Mouse (Mus musculus) right cerebral cortex, adult 2 months (tissue): Measurements from ENCODE around the gene Wfikkn1.

ENCODE experiments used
- DNase-seq, 2 experiments: peaks; one replicate each; pipeline ENCODE4 v3.0.0; 2021 to 2022; ENCODE audit warnings: low spot score in 2 of 2

The Wfikkn1 gene

DNA sequence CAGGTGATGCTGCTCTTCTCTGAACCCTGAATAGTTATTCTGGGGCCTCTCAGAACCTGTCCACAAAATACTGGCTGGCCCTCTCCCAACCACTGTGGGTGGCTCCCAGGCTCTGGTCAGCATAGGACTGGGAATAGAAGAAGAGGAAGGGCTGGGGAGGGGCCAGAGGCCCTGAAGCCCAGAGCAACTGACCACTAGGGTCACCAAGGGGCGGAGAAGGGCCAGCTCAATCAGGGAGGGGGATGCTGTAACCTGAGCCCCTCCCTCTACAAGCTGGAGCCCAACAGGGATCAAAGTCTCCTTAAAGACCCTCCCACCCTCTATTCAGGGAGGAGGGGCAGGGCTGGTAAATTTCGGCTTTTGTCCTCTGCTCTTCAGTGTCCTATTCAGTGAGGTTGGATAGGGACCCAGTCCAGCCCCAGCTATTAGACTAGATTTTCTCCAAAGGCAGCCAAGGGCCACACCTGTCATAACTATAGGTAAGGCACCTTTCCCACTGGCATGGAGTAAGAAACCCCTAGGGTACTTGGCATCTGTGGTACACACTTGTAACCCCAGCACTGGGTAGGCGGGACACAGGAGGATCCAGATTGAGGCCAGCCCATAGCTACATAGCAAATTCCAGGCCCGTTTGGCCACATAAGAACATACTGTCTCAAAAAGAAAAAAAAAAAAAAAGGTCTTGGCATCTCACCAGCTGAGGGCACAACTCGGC lies at the start of gene Wfikkn1:
Gene Wfikkn1, minus strand, starts transcription at position 663 of the 715 bp plus-strand sequence.
- no peak for DNase-seq

DNA sequence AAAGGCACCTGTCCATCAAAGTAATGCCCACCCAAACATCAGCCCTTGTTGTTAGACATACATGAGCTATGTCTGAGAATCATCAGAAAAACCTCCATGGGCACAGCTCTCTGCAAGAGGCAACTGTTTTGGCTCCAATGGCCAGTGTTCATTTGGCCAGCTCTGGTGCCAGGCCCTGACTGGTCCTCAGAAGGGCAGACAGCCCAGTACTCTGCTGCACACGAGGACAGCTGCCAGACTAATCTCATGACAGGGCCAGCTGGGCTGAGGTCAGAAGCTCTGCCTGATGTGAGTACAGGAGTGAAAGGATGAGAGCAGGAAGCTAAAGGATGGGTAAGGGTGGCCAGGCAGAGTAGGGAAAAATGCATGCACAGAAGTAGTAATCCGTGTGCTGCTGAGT lies 44.7 kb upstream of the Wfikkn1 start:
- no peak for DNase-seq

DNA sequence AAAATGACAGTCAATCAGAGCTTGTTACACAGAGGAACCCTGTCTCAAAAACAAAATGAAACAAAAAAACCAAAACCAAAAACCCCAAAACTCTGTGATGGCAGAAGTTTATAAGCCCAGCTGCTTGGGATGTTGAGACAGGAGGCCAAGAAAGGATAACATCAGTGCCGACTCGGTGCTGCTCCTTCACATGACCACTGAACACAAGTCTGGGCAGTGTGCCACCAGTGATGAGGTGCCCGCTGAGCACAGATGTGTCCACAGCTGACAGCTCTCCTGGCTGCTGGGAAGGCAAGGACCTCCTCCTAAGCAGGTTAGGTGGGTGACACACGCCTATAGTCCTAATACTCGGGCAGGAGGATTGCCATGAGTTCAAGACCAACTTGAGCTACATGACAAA lies 41.5 kb upstream of the Wfikkn1 start:
- no peak for DNase-seq

DNA sequence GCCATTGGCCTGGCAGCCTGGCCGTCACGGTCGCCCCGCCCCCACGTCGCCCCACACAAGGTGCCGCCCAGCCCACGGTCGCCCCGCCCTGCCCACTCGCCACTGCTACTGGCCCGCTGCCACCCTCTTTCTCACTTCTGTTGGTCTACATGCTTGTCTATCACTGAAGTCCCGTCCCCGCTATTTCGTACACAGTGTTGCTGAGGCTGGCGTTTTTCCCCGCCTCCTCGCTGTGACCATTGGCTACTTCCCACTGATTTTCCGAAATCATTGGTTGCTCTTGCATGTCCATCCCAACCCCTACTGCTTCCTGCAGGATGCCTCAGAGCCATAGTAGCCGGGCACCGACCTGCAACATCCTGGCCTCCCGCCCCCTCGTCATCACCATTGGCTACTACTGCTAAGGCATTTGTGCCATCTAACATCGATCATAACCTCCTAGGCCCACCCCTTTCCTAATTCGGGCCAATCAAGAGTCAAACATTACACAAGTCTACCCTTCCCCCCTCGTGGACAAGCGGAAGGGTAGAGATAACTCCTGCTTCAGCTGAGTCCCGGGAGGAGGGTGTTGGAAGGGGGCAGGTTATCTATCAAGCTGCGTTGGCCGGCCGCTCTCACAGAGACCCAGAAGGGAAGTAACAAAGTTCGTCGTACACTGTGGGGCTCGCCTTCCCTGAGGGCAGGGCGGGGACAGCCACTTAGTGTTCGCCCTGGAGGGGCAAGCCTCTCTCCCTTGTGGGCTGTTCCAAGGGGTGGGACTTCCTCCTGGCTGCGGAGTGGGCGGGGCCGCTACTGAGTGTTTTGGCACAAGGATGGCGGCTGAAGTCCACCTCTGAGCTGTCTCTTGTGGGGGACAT lies 39.4 kb upstream of the Wfikkn1 start:
- peak; percentile 100 for DNase-seq

DNA sequence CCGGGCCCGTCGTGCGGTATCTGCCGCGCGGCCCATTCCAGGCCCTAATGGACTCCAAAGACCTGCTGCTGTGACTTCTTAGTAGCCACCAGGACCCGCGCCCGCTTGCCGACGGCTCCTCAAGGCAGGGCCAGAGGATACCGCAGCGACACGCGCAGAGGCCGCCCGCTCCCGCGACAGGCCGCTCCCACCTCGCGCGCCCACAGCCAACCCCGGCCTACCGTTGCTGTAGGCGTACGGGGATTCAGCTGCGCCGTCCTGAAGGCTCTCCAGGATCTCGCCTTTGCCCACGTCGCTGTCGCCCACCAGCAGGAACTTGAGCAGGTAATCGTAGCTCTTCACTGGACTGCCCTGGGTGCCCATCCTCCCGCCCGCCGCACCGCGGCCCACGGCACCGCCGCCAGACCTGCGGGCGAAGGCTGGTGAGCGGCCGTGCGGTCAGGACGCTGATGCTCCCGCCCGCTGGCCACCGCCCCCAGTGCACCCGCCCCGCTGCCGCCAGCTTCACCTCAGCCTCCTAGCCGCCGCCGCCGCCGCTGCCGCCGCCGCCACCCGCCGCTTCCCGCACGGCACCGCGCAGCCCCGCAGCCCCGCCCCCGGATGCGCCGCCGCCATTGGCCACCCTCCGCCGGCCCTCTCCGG lies 38.6 kb upstream of the Wfikkn1 start, which contains the start of gene Rab40c:
Gene Rab40c, minus strand, starts transcription at position 584 of the 642 bp plus-strand sequence.
- DNase-seq = peak; percentile 43 to 44

DNA sequence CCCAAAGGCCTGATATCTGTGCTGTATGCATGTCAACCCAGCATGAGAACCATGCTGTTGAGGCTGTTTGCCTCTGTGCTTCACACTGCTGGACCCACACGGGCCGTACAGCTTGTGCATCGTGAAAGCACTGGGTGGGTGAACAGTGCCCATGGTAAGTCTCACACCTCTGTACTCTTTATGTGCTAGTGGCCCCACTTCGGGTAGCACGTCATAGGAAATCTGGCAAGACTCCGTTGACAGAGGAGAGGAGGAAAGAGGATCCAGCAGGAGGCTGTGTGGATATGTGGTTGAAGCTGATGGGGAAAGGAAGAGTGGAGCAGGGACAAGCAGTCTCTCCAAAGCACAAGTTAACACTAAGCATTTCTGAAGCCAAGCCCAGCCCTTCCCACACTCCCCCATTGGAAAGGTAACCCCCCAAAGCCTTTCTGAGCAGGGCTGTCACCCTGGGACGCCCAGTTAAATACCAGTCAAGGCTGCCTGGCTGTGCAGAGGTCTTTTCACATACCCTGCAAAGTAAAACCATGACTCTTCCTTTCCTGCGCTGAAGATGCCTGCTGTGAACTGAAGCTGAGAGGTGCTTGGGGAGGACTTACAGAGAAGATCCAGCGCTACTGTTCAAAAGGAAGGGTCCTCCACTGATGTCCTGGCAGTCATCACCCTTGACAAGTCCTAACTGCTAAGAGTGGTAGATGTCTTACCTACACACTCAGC lies 37.5 kb upstream of the Wfikkn1 start:
- no peak for DNase-seq

DNA sequence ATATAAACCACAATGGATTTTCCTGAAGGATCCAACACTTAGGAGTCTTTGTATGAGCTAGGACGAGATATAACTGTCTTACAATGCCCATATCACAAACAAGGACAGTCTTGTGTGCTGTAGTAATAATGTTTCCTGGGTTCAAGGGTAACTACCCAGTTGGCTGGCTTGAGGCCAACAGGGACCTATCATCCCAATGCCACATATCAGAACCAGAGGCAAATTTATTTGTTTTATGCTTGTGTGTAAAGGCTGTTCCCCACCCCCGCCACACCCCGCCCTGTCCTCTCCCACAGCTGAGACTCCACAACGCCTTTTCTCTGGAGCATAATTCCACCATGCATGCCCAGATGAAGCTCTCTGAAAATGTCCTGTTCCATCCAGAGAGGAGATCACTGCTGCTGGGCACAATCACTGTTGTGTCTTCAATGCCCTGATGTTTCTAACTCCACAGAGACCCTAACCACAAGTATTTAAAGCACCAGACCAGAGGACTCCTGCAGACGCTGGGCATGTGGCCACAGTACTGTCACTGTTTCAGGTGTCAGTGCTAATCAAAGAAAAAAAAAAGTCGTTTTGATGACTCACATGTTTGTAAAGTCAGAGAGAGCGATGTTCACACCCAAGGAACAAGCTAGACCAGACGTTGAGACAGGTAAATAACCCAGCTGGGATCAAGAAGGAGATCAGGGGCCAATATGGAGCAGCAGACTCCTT lies 36.4 kb upstream of the Wfikkn1 start:
- DNase-seq = no peak

DNA sequence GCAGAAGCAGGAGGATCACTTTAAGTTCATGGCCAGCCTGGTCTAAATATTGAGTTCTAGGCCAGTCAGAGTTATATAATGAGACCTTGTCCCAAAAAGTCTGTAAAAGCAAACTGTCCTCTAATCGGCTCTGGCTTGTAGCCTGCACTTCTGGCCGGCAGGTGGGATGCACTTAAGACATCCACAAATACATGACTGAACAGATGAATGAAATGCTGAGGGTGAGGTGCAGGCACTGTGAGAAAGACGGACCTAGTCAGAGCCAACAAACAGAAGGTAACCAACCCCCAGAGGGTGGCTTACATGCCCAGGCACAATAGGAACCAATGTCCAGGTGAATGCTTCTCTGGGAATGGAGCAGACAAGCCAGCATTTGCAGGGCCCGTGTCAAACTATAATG lies 33.6 kb upstream of the Wfikkn1 start:
- DNase-seq = no peak

DNA sequence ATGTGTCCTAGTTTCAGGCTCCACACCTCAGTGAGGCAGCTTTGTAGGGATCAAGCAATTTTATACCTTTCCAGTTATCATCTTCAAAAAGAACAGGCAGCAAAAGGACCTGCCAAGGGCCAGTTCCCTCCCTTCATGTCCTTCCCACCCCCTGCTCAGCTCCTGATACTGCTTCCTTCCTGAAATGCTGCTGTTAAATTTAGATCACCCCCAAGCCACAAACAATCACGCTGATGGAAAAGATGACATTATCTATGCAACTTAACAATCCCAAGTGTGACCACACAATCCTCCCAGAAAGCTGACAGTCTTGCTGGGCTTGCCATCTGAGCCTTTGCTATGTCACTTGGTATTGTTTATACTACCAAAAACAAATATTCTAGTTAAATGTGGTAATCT lies 33.2 kb upstream of the Wfikkn1 start:
- no peak for DNase-seq

DNA sequence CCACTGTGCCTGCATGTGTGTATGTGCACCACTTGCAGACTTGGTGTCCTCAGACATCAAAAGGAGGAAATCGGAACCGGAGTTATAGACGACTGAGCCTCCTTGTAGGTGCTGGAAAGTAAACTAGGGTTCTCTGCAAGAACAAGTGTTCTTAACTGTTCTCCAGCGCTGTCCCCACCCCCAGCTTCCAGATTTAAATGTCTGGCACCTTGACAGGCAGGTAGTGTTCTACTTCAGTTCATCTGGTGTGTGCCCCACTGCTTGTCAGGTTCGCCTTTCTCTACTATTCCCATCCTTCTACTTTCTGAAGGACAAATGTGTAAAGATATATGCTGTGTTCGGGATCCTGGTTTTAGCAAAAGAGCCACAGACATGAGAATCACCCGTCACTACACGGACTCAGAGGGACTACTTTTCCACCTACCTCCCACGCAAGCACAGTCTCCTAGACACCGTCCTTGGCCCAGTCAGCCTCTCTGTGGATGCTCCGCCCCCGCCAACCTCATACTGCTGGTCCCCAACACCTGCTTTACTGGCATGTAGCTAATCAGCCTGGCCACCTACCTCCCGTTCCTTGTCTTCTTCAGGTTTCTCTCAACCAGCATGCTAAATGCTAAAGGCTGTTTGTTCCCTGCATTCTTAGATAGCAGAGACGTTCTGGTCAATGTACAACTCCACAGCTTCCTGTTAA lies 32.7 kb upstream of the Wfikkn1 start:
- peak; percentile 77 to 79 for DNase-seq

DNA sequence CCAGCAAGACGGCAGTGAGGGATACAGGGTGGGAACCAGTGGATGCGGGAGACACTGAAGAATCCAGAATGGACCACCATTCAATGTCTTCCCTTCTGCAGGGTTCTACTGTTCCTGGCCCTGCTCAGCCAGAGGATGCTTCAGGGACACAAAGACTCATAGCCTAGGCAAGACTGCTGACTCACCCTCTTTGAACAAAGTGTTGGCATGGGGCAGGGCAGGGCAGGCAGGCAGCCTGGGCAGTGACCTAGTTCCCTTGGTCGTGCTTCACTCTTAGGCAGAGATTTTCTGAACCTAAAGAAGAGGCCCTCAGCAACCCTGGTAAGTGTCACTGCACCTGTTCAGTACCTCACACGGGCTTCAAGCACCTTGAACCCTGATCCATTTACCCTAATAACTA lies 31.2 kb upstream of the Wfikkn1 start:
- no peak for DNase-seq

DNA sequence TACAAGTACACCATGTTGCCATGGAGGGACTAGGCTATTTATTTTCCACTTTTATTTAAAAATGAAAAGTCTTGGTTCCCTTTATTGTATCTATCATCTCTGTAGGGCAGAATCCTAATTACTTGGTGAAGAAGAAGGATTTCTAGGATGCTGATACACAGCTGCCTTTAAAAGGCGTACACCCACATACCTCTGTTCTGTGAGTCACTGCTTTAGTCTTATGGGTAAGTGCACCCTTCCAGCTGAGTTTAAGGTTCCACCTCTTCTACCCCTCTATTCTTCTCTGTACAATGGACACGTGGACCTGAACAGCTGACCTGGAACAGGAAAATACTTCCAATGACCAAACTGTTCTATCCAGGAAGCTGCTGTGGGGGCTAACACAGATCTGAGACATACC lies 27.0 kb upstream of the Wfikkn1 start:
- no peak for DNase-seq

DNA sequence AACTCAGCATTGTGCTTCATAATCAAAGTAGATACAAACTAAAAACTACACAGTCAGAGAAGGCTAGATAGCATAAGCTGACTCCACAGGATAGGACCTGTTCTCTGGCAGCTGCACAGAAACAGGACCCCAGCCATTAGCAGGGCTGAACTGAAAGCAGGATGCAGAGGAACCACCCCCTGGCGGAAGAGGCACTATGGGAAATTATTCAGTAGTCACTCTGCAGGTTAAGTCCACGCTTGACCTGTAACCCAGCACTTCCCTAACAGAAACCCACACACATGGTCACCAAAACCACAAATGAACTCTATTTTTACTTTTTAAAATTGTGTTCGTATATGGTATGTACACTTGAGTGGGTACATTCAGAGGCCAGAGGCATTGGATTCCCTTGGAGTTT lies 22.4 kb upstream of the Wfikkn1 start:
- no peak for DNase-seq

DNA sequence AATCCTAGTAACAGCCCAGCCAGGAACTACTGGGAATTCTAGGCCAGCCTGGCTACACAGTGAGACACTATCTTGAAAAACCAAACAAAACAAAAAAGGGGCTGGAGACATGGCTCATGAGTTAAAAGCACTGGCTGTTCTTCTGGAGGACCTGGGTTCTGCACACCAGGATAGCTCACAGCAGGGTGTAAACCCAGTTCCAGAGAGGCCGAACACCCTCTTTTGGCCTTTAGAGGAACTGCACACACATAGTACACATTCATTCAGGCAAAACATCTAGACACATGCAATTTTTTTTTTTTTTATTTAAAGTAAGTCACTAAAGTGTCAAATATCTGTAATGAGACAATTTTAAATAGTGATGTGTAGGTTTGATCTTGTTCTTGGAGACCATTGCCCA lies 19.5 kb upstream of the Wfikkn1 start:
- no peak for DNase-seq

DNA sequence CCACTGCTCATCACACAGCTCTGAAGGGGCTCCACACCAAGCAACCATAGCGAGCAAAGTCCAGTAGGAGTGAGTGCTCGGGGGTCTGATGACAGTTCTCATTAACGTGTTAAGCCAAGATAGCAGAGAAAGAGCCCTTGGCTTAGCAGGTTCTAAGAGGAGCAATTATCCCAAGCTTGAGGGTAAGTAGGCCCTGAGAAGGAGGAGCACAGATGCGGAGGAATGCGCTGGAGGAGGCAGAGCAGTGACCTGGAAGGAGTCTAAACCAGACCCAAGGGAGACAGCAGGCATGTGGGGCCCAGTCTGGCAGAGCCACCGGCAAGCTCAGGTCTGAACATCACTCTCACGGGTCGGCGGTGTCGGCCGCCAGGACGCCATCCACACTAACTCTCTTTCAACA lies 15.2 kb upstream of the Wfikkn1 start:
- no peak for DNase-seq

DNA sequence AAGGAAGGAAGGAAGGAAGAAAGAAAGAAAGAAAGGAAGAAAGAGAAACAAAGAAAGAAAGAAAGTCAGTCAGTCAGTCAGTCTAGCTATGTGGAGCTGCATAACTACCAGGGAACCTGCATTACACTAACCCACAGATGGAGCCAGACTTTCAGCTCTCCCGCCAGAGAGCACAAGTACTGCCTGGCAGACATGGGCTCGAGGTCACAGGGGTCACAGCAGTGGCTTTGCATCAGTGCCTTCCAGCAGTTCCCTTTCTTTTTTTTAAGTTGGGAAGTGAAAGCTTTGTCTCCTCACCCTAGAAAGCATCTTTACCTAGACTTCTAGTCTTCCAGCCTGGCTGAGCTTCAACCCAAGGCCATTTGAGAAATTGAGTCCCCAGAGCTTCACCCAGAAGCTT lies 14.8 kb upstream of the Wfikkn1 start:
- no peak for DNase-seq

DNA sequence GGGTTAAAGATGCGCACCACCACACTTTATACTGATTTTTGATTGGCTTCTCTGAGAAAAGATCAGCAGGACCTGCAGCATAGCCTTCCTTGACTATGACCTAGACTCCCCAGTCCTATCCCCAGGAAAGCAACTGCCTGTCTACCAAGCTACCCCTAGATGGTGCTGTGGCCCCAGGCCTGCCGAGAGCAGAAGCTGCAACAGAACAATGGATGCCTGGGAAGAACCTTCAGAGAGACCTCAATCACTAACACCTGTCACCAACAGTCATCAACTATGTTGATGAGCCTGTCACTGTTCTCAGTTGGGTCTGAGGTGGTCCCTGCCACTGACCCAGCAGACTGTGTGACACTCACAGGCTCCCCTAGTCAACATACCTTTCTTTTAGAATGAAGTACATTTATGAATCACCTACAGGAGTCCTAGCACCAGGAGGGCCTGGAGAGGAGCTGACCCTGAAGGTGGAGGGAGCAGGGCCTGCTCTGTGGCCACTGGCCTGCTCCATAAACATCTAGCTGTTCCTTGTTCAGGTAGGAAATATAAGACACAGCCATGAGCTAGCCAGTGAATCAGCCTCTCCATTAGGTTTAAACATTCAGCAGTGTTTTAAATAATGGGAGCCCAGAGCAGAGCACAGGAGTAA lies 13.4 kb upstream of the Wfikkn1 start:
- DNase-seq = peak; percentile 68 to 76

DNA sequence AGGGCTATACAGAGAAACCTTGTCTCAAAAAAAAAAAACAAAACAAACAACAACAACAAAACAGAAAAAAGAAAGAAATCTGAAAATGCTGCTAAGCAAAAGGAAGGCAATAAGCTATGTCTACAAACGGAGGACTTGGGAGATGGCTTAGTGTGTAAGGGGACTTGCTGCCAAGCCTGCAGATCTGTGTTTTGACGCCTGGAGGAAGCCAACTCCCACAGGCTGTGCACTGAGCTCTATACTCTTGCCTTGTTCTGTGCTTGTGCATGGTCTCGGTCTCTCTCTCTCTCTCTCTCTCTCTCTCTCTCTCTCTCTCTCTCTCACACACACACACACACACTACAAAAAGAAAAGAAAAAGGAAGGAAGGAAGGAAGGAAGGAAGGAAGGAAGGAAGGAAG lies 8.2 kb upstream of the Wfikkn1 start:
- no peak for DNase-seq

DNA sequence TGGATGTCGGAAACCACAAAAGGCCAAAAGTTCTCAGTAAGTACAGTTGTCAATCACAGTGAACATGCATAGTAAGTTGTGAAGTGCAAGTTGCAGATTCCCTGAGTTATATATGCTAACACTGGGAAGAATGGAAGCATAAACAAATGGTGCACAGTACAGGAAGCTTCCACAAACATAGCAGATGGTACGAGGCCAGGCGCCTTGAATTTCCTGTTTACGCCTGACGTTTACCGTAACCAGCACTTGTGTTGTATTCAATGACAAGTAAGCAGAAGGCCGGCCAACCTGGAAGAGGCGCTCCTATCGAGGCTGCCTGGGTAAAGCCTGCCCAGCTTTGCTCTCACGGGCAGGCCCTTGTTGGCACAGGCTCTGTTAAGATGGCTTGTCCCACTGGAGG lies 6.8 kb upstream of the Wfikkn1 start:
- no peak for DNase-seq

DNA sequence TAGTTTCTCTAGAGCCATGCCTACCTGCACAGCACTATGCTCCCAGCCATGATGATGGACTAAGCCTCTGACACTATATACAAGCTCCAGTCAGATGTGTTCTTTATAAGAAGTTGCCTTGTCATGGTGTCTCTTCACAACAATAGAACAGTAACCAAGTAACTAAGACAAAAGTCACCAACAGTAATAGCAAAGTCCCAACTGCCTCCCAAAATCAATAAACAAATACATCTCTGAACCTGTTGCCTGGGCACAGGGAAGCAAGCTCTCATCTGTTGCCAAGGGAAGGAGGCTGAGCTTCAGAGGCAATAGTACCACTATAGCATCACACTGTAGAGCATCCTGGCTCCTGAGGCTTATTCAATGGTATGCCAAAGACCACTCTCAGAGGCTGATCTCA lies 6.1 kb upstream of the Wfikkn1 start:
- DNase-seq = no peak
